Mouse (Mus musculus): ENCODE results near the gene Aifm3. TPM values are rescaled to one million over a fixed set of nuclear protein-coding genes. Genes with fewer than 3 reads are reported as not detected.

Aifm3 gene
- polyA plus RNA-seq, 1 experiment from 2014 or later = 3.2 TPM

Other genes starting within 250 kb of the Aifm3 start
- gene Tmem191c, start 213.5 kb upstream of the Aifm3 start, polyA plus RNA-seq (2016; fragmentation: Nextera tagmentation; extraction: Ambion mirVana) = 22.8 and 23.1 TPM in 2 replicates
- 0.35 and 0.41 TPM in 2 replicates for gene Serpind1, start 158.2 kb upstream of the Aifm3 start, polyA plus RNA-seq (2016; fragmentation: Nextera tagmentation; extraction: Ambion mirVana)
- 18.1 and 19.8 TPM in 2 replicates for gene Snap29, start 83.6 kb upstream of the Aifm3 start, polyA plus RNA-seq (2016; fragmentation: Nextera tagmentation; extraction: Ambion mirVana)
- 56.2 and 61.8 TPM in 2 replicates for gene Pi4ka, start 83.3 kb upstream of the Aifm3 start, polyA plus RNA-seq (2016; fragmentation: Nextera tagmentation; extraction: Ambion mirVana)
- gene Crkl, start 37.6 kb upstream of the Aifm3 start, polyA plus RNA-seq (2016; fragmentation: Nextera tagmentation; extraction: Ambion mirVana) = 91.0 and 102 TPM in 2 replicates
- 116 and 135 TPM in 2 replicates for gene Lztr1, start 19.1 kb downstream of the Aifm3 start, polyA plus RNA-seq (2016; fragmentation: Nextera tagmentation; extraction: Ambion mirVana)
- gene Thap7, start 41.5 kb downstream of the Aifm3 start, polyA plus RNA-seq (2016; fragmentation: Nextera tagmentation; extraction: Ambion mirVana) = 62.7 and 71.0 TPM in 2 replicates
- 0.24 TPM in 2 replicates for gene Lrrc74b, start 71.6 kb downstream of the Aifm3 start, polyA plus RNA-seq (2016; fragmentation: Nextera tagmentation; extraction: Ambion mirVana)
- 0.75 and 0.96 TPM in 2 replicates for gene P2rx6, start 72.3 kb downstream of the Aifm3 start, polyA plus RNA-seq (2016; fragmentation: Nextera tagmentation; extraction: Ambion mirVana)
- gene Slc7a4, start 93.6 kb downstream of the Aifm3 start, polyA plus RNA-seq (2016; fragmentation: Nextera tagmentation; extraction: Ambion mirVana) = 6.6 TPM in 2 replicates
- gene Smpd4, start 129.7 kb downstream of the Aifm3 start, polyA plus RNA-seq (2016; fragmentation: Nextera tagmentation; extraction: Ambion mirVana) = 30.5 and 31.8 TPM in 2 replicates
- gene Ccdc74a, start 156.9 kb downstream of the Aifm3 start, polyA plus RNA-seq (2016; fragmentation: Nextera tagmentation; extraction: Ambion mirVana) = 5.1 and 6.5 TPM in 2 replicates
- 46.7 and 50.3 TPM in 2 replicates for gene Med15, start 243.3 kb downstream of the Aifm3 start, polyA plus RNA-seq (2016; fragmentation: Nextera tagmentation; extraction: Ambion mirVana)

Measured in neural tube, embryonic 12.5 days (tissue).